Mouse (Mus musculus) left cerebral cortex, postnatal 36 days (tissue): Measurements from ENCODE around the gene Tinagl1. TPM values are rescaled to one million over a fixed set of nuclear protein-coding genes. Genes with fewer than 3 reads are reported as not detected.

ENCODE experiments used
- total RNA-seq, 2 experiments: library from RNA; stranded (reverse); gene quantifications; 2 replicates each; pipeline ENCODE4 v1.2.3; 2021

Tinagl1 gene
- total RNA-seq, 2 experiments from 2014 or later, result 8.0 to 13.4 TPM

Other genes starting within 250 kb of the Tinagl1 start
- gene Spocd1, start 245.9 kb downstream of the Tinagl1 start, total RNA-seq, result under 1 TPM; 0.22 to 0.48 TPM
- 100 to 1,000 TPM; 401 TPM for gene Adgrb2, start 190.3 kb downstream of the Tinagl1 start, total RNA-seq
- gene Col16a1, start 127.3 kb downstream of the Tinagl1 start, total RNA-seq, result 10 to 100 TPM; 15.9 to 21.4 TPM
- 10 to 100 TPM; 66.4 to 74.5 TPM for gene Pef1, start 72.6 kb downstream of the Tinagl1 start, total RNA-seq
- gene Hcrtr1, start 35.8 kb downstream of the Tinagl1 start, total RNA-seq, result 1 to 10 TPM; 2.0 to 2.4 TPM
- not detected for gene Gm853, start 47.3 kb upstream of the Tinagl1 start, total RNA-seq
- gene Serinc2, start 104.1 kb upstream of the Tinagl1 start, total RNA-seq, result 1 to 10 TPM; 5.7 to 7.1 TPM
- 100 to 1,000 TPM; 141 to 166 TPM for gene Fabp3, start 133.5 kb upstream of the Tinagl1 start, total RNA-seq
- 1 to 10 TPM; 1.4 to 1.8 TPM for gene Gm10570, start 133.6 kb upstream of the Tinagl1 start, total RNA-seq
- gene Zcchc17, start 184.8 kb upstream of the Tinagl1 start, total RNA-seq, result 10 to 100 TPM; 62.3 to 67.8 TPM
- 10 to 100 TPM; 22.9 to 25.5 TPM for gene Snrnp40, start 185.0 kb upstream of the Tinagl1 start, total RNA-seq